Mouse (Mus musculus) hindbrain, embryonic 11.5 days (tissue): Measurements from ENCODE around the gene Rragd. TPM values are rescaled to one million over a fixed set of nuclear protein-coding genes. Genes with fewer than 3 reads are reported as not detected.
"Not testable (repeated sequence)": the region's sequence is repeated elsewhere in the genome, so short reads cannot be mapped to it uniquely, and the experiment has no call there.

Source experiments
- ATAC-seq: fragments of 200-750 bp; cut with Nextera tagmentation; 2 replicates; pipeline ENCODE4 v1.8.0; 2017; ENCODE audit warnings: mild to moderate bottlenecking, moderate TSS enrichment, moderate library complexity; ENCODE audit not compliant: low FRiP score
- DNase-seq: peaks from one replicate; pipeline ENCODE4 v3.0.0-alpha.2; 2015; ENCODE audit warnings: low spot score
- H3K27ac ChIP-seq: fragments of 300-500 bp; sonication (generic); 2 replicates; pipeline ENCODE4 v1.5.1; 2014; ENCODE audit warnings: mild to moderate bottlenecking, low read depth, low read length
- H3K27me3 ChIP-seq: fragments of 300-500 bp; sonication (generic); 2 replicates; pipeline ENCODE4 v1.6.1; 2014; ENCODE audit warnings: mild to moderate bottlenecking, low read length, moderate library complexity, mixed read lengths; ENCODE audit not compliant: control insufficient read depth, insufficient read depth
- H3K36me3 ChIP-seq: fragments of 300-500 bp; sonication (generic); 2 replicates; pipeline ENCODE4 v1.6.1; 2014; ENCODE audit warnings: mild to moderate bottlenecking, low read length, moderate library complexity, mixed read lengths; ENCODE audit not compliant: control insufficient read depth, insufficient read depth
- H3K4me1 ChIP-seq: fragments of 300-500 bp; sonication (generic); replicated peaks from 2 replicates; pipeline ENCODE4 v1.6.1; 2014; ENCODE audit warnings: low read length, mixed read lengths; ENCODE audit not compliant: control insufficient read depth, insufficient read depth
- H3K4me2 ChIP-seq: fragments of 300-500 bp; sonication (generic); replicated peaks from 2 replicates; pipeline ENCODE4 v1.6.1; 2014; ENCODE audit warnings: mild to moderate bottlenecking, low read depth, low read length
- H3K4me3 ChIP-seq: fragments of 300-500 bp; sonication (generic); 2 replicates; pipeline ENCODE4 v1.5.1; 2014; ENCODE audit warnings: low read depth, low read length
- H3K9ac ChIP-seq: fragments of 300-500 bp; sonication (generic); 2 replicates; pipeline ENCODE4 v1.6.1; 2014; ENCODE audit warnings: low read depth, low read length
- H3K9me3 ChIP-seq: fragments of 300-500 bp; sonication (generic); 2 replicates; pipeline ENCODE4 v1.6.1; 2016; ENCODE audit warnings: low read length; ENCODE audit not compliant: control insufficient read depth
- WGBS: fragments of 180-500 bp; shearing (Covaris S2); extraction: QIAGEN DNeasy Blood & Tissue Kit; methylation state at CpG from one replicate; pipeline ENCODE4 v1.1.7; 2014; 5-methylcytosine and 5-hydroxymethylcytosine counted together
- polyA plus RNA-seq: library from polyadenylated mRNA; unstranded; fragments of >200 nt; fragmentation: Nextera tagmentation; extraction: Ambion mirVana; gene quantifications from 2 replicates; pipeline ENCODE4 v1.2.1, GENCODE M21; 2014

The Rragd gene
- polyA plus RNA-seq, 1 experiment from 2014 or later = 53.5 TPM

- Histone ChIP-seq H3K27me3 (no peaks in the 10 kb centered on the region), H3K9me3 (no peaks in the 10 kb centered on the region), H3K9ac (no peak overlapping the region), H3K4me1 (no peaks in the 10 kb centered on the region), H3K4me2 (no peak overlapping the region), H3K27ac (no peak overlapping the region), H3K4me3 (no peak overlapping the region), H3K36me3 (no peaks in the 10 kb centered on the region)
- DNase-seq (no peak), ATAC-seq (no peak)
- WGBS = 96% methylated on average over 5 of the region's 5 CpGs
Observed at GRCm38 (mm10) chr4:32996083-32996482, 13.2 kb downstream of the Rragd start.

DNA sequence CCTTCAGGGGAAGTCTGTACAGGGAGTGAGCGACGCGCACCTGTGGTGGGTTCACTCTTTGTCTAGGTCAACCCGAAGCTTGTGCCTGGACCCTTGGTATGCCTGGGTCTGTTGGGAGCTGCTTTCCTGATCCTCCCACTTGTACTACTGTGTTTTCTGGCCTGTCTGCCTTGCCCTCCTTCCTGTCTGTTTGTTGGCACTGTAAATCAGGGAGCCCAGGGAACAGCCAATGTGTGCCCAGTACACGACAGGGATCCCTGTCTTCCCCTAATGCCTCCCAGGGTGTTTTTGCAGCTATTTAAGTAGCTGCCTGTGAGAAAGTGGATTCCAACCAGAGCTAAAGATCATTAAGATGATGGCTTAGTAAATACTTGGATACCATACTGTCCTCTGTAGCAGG lies 14.7 kb downstream of the Rragd start:
- H3K27me3 ChIP-seq = no peaks in the 10 kb centered on the region
- no peak for ATAC-seq
- no peaks in the 10 kb centered on the region for H3K4me1 ChIP-seq
- H3K4me3 ChIP-seq = no peak overlapping the region
- no peak for DNase-seq
- no peaks in the 10 kb centered on the region for H3K9me3 ChIP-seq
- no peak overlapping the region for H3K27ac ChIP-seq
- no peaks in the 10 kb centered on the region for H3K36me3 ChIP-seq
- H3K9ac ChIP-seq = no peak overlapping the region
- WGBS = 88% methylated on average over 5 of the region's 5 CpGs
- no peak overlapping the region for H3K4me2 ChIP-seq

DNA sequence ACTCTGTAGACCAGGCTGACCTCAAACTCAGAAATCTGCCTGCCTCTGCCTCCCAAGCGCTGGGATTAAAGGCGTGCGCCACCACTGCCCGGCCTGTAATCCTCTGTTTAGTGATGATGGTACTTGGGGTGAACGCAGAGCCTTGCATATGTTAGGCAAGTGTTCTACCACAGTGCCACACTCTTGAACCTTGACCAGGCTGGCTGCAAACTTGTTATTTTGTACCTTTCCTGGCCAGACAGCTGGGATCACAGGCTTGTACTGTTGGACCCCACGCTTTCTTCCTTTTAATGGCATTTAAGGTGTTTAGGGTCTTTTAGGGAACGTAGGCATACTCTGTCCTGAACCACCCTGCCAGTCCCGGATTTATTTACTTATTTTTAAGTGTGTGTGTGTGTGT lies 16.2 kb downstream of the Rragd start:
- Histone ChIP-seq H3K4me1 (no peaks in the 10 kb centered on the region), H3K27me3 (no peaks in the 10 kb centered on the region), H3K4me2 (no peak overlapping the region), H3K27ac (no peak overlapping the region), H3K9me3 (no peaks in the 10 kb centered on the region), H3K36me3 (no peaks in the 10 kb centered on the region), H3K9ac (no peak overlapping the region), H3K4me3 (no peak overlapping the region)
- 93% methylated on average over 8 of the region's 8 CpGs for WGBS
- DNase-seq = no peak
- ATAC-seq = no peak

GRCm38 (mm10) chr4:33002081-33002480 lies 19.2 kb downstream of the Rragd start:
- Histone ChIP-seq H3K27ac (no peak overlapping the region), H3K9me3 (no peaks in the 10 kb centered on the region), H3K27me3 (no peaks in the 10 kb centered on the region), H3K36me3 (no peaks in the 10 kb centered on the region), H3K4me1 (no peaks in the 10 kb centered on the region), H3K4me2 (no peak overlapping the region), H3K4me3 (no peak overlapping the region), H3K9ac (no peak overlapping the region)
- DNase-seq (no peak), ATAC-seq (no peak)
- 91% methylated on average over 3 of the region's 3 CpGs for WGBS

DNA sequence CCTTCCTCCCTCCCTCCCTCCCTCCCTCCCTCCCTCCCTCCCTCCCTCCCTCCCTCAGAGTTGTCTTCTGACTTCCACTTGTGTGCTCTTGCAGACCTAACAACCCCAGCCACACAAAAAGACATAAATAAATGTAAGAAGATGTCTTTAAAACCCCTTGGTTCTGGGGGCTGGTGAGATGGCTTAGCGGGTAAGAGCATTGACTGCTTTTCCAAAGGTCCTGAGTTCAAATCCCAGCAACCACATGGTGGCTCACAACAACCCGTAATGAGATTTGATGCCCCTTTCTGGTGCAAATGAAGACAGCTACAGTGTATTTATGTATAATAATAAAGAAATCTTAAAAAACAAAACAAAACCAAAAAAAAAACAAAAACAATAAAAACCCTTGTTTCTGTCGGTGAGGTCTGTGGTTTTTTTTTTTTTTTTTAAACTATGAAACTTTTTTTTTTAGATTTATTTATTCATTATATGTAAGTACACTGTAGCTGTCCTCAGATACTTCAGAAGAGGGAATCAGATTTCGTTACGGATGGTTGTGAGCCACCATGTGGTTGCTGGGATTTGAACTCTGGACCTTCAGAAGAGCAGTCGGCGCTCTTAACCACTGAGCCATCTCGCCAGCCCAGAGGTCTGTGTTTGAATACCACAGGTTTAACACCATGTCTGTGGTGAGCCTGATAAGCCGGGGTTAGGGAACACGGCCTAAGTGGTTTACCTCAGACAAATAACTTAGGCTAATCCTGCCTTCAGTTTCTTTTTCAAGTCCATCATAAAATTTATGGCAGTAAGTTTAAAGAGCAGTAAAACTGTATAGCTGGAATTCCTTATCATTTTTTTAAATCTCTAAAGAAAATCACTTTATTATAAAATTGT lies 23.0 kb downstream of the Rragd start:
- H3K4me2 ChIP-seq, H3K27me3 ChIP-seq, H3K4me1 ChIP-seq, ATAC-seq, H3K36me3 ChIP-seq, H3K4me3 ChIP-seq, H3K9ac ChIP-seq, DNase-seq, H3K9me3 ChIP-seq, H3K27ac ChIP-seq: not testable (repeated sequence)
- 94% methylated on average over 10 of the region's 10 CpGs for WGBS

DNA sequence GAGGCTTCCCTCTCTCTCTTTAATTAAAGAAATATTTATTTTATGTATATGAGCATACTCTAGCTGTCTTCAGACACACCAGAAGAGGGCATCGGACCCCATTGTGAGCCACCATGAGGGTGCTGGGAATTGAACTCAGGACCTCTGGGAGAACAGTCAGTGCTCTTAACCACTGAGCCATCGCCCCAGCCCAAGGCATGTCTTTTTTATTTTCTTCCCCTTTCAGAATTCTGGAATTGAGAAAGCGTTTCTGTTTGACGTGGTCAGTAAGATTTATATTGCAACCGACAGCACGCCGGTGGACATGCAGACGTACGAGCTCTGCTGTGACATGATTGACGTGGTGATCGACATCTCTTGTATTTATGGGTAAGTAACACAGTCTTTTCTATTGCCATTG lies 24.0 kb downstream of the Rragd start:
- Histone ChIP-seq H3K9me3 (no peaks in the 10 kb centered on the region), H3K9ac (no peak overlapping the region), H3K4me1 (no peaks in the 10 kb centered on the region), H3K27me3 (no peaks in the 10 kb centered on the region), H3K4me2 (no peak overlapping the region), H3K27ac (no peak overlapping the region), H3K36me3 (no peaks in the 10 kb centered on the region), H3K4me3 (no peak overlapping the region)
- WGBS = 95% methylated on average over 11 of the region's 11 CpGs
- DNase-seq = no peak
- ATAC-seq = no peak

DNA sequence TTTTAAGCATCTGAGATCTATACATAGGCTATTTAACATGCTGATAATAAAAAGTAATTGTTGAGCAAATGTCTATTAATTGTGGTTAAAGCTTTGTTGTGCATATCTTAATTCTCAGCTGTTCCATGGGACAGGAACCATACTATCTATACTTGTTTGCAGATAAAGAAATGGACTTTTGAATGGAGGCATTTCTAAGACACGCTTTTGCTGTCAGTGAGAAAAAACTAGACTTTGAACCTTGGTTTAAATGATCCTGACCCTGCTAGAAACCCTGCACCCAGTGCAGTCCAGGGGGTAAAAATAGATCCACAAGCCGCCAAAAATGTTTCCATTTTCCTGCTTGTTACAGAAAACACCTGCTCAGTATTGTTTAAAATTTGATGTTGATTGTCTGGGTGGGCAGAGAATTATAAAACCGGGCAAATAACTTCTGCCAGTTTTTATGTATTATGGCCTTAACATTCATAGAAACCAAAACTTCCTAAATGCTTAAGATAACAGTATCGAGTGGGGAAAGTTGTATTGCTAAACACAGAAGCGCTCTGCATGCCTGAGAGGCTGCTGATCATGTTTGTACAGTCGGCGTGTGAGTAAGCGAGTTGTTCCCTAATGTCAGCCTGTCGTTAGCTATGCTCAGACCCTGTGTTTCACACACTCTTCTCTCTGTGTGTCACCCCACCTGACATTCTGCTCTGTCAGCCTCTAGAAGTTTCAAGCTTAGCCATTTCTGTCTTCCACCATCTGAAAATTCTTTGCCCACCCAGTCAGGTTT lies 24.8 kb downstream of the Rragd start:
- H3K27me3 ChIP-seq = no peaks in the 10 kb centered on the region
- H3K27ac ChIP-seq = no peak overlapping the region
- H3K4me2 ChIP-seq = no peak overlapping the region
- DNase-seq (no peak), ATAC-seq (no peak)
- H3K9ac ChIP-seq = no peak overlapping the region
- no peaks in the 10 kb centered on the region for H3K4me1 ChIP-seq
- H3K9me3 ChIP-seq = no peaks in the 10 kb centered on the region
- H3K4me3 ChIP-seq = no peak overlapping the region
- no peaks in the 10 kb centered on the region for H3K36me3 ChIP-seq
- WGBS = 96% methylated on average over 9 of the region's 9 CpGs

DNA sequence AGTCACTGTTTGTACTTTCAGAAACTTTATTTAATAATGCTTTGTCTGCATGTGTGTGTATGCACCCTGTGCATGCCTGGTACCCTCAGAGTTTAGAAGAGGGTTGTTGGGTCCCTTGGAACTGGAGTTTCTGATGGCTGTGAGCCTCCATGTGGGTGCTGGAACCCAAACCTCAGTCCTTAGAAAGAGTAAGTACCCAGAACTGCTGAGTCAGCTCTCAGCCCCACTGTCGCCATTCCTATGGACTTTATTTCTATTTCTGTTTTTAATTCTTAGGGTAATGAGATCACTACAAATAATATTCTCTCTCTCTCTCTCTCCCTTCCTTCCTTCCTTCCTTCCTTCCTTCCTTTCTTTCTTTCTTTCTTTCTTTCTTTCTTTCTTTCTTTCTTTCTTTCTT lies 27.2 kb downstream of the Rragd start:
- Histone ChIP-seq H3K9me3 (no peaks in the 10 kb centered on the region), H3K4me2 (no peak overlapping the region), H3K36me3 (no peaks in the 10 kb centered on the region), H3K9ac (no peak overlapping the region), H3K27me3 (no peaks in the 10 kb centered on the region), H3K27ac (no peak overlapping the region), H3K4me3 (no peak overlapping the region), H3K4me1 (no peaks in the 10 kb centered on the region)
- DNase-seq (no peak), ATAC-seq (no peak)
- WGBS = 94% methylated on average over 1 of the region's 1 CpGs

GRCm38 (mm10) chr4:33012484-33012883 lies 29.6 kb downstream of the Rragd start:
- Histone ChIP-seq H3K9ac (no peak overlapping the region), H3K27ac (no peak overlapping the region), H3K4me1 (no peaks in the 10 kb centered on the region), H3K4me2 (no peak overlapping the region), H3K36me3 (no peaks in the 10 kb centered on the region), H3K9me3 (no peaks in the 10 kb centered on the region), H3K27me3 (no peaks in the 10 kb centered on the region), H3K4me3 (no peak overlapping the region)
- DNase-seq = no peak
- ATAC-seq = no peak
- WGBS = 86% methylated on average over 4 of the region's 4 CpGs
